Mouse (Mus musculus) midbrain, embryonic 10.5 days (tissue): ENCODE measurements around the gene Arid1b. TPM values are rescaled to one million over a fixed set of nuclear protein-coding genes. Genes with fewer than 3 reads are reported as not detected.

Experiments used
- DNase-seq: peaks from one replicate; pipeline ENCODE4 v3.0.0-alpha.2; 2017; ENCODE audit warnings: low spot score
- H3K27ac ChIP-seq: fragments of 300-500 bp; sonication (generic); replicated peaks from 2 replicates; pipeline ENCODE4 v1.5.1; 2016; ENCODE audit warnings: mild to moderate bottlenecking
- H3K27me3 ChIP-seq: fragments of 300-500 bp; sonication (generic); 2 replicates; pipeline ENCODE4 v1.6.1; 2016; ENCODE audit warnings: low read depth, mild to moderate bottlenecking; ENCODE audit not compliant: poor library complexity, severe bottlenecking
- H3K36me3 ChIP-seq: fragments of 300-500 bp; sonication (generic); 2 replicates; pipeline ENCODE4 v1.6.1; 2016; ENCODE audit warnings: mild to moderate bottlenecking, moderate library complexity
- H3K4me1 ChIP-seq: fragments of 300-500 bp; sonication (generic); 2 replicates; pipeline ENCODE4 v1.6.1; 2016
- H3K4me3 ChIP-seq: fragments of 300-500 bp; sonication (generic); 2 replicates; pipeline ENCODE4 v1.5.1; 2016; ENCODE audit warnings: mild to moderate bottlenecking, moderate library complexity
- H3K9me3 ChIP-seq: fragments of 300-500 bp; sonication (generic); replicated peaks from 2 replicates; pipeline ENCODE4 v1.6.1; 2016; ENCODE audit warnings: mild to moderate bottlenecking
- WGBS: fragments of 180-500 bp; shearing (Covaris S2); methylation state at CpG from one replicate; pipeline ENCODE4 v1.1.7; 2016; 5-methylcytosine and 5-hydroxymethylcytosine counted together
- polyA plus RNA-seq: library from polyadenylated mRNA; unstranded; fragments of >200 nt; fragmentation: Nextera tagmentation; extraction: Ambion mirVana; gene quantifications from 2 replicates; pipeline ENCODE4 v1.2.1, GENCODE M21; 2016

The Arid1b gene
- polyA plus RNA-seq, 1 experiment from 2014 or later = 8.9 TPM

GRCm38 (mm10) chr17:5395454-5396205 lies 401.5 kb downstream of the Arid1b start:
- WGBS = 90% methylated on average over 16 of the region's 16 CpGs
- Histone ChIP-seq H3K27ac (no peak overlapping the region), H3K9me3 (no peaks in the 10 kb centered on the region; the same call in 1 of the 2 replicates), H3K4me3 (no peak overlapping the region), H3K4me1 (peaks cover 7% of the 10 kb centered on the region), H3K36me3 (no peaks in the 10 kb centered on the region), H3K27me3 (peaks cover 28% of the 10 kb centered on the region)
- DNase-seq = no peak

- DNase-seq = no peak
- Histone ChIP-seq H3K9me3 (no peaks in the 10 kb centered on the region; the same call in 1 of the 2 replicates), H3K4me1 (peaks cover 7% of the 10 kb centered on the region), H3K27me3 (peaks cover 34% of the 10 kb centered on the region), H3K27ac (no peak overlapping the region), H3K36me3 (no peaks in the 10 kb centered on the region), H3K4me3 (no peak overlapping the region)
- WGBS = 74% methylated on average over 5 of the region's 5 CpGs
These were observed 402.1 kb downstream of the Arid1b start for GRCm38 (mm10) chr17:5396213-5396612.
